Mouse (Mus musculus) adrenal gland, adult 8-10 months (tissue): ENCODE measurements around the gene Htra1. TPM values are rescaled to one million over a fixed set of nuclear protein-coding genes. Genes with fewer than 3 reads are reported as not detected.
A peak's percentile ranks its signal among the peaks of the same experiment; 100 is the strongest.

Source experiments
- DNase-seq: peaks from one replicate; pipeline ENCODE4 v3.0.0; 2022
- microRNA-seq, 2 experiments: library from miRNA; unstranded; fragments of <30 nt; microRNA quantifications; one replicate each; pipeline ENCODE4 v1.2.0; 2022
- total RNA-seq, 4 experiments: library from RNA; stranded (reverse); gene quantifications; 2 replicates each; pipeline ENCODE4 v1.2.4; 2022

Htra1 gene
- total RNA-seq, 4 experiments from 2014 or later = 33.0 to 88.6 (median 61.0) TPM

- DNase-seq = peak; percentile 5
Observed at GRCm38 (mm10) chr7:131011901-131012300, 76.0 kb downstream of the Htra1 start.

- no peak for DNase-seq
Observed at GRCm38 (mm10) chr7:131019181-131019580, 83.3 kb downstream of the Htra1 start.

- no peak for DNase-seq
Observed at GRCm38 (mm10) chr7:131024807-131025206, 88.9 kb downstream of the Htra1 start.

- no peak for DNase-seq
Observed at GRCm38 (mm10) chr7:131027557-131027956, 91.6 kb downstream of the Htra1 start.

GRCm38 (mm10) chr7:131031755-131032154 lies 95.8 kb downstream of the Htra1 start, which contains the start of gene Dmbt1:
TSS of gene Dmbt1 (plus strand) at chr7:131032053.
- no peak for DNase-seq

Small RNA genes lying within 50 kb of the gene (microRNA-seq; reads per million reads assigned to microRNA genes)
- gene Mir7061 = 0 reads per million in 2 experiments

Other genes starting within 250 kb of the Htra1 start
- gene Btbd16, start 162.0 kb upstream of the Htra1 start, total RNA-seq = under 1 TPM in 2 of 4 experiments, not detected in 2; 0.30 to 0.55 TPM
- gene Plekha1, start 70.4 kb upstream of the Htra1 start, total RNA-seq = 10 to 100 TPM; 23.5 to 45.4 (median 33.9) TPM
- gene Dmbt1, start 95.9 kb downstream of the Htra1 start, total RNA-seq = not detected
- not detected for gene 4933402N03Rik, start 210.2 kb downstream of the Htra1 start, total RNA-seq
- not detected for gene 5430419D17Rik, start 238.3 kb downstream of the Htra1 start, total RNA-seq